Mouse (Mus musculus): ENCODE measurements at regions not wholly inside any gene's neighbourhood (a gene's known extent, or its start where the extent isn't known, plus 50 kb on each side); places are given as distances from the start of the nearest gene placed in this dataset.

- DNase-seq (ENCODE audit: low spot score in 2 of 2): no peak
These were observed 163.6 kb upstream of the Sema3d start for GRCm38 (mm10) chr5:12219424-12220107.

DNA sequence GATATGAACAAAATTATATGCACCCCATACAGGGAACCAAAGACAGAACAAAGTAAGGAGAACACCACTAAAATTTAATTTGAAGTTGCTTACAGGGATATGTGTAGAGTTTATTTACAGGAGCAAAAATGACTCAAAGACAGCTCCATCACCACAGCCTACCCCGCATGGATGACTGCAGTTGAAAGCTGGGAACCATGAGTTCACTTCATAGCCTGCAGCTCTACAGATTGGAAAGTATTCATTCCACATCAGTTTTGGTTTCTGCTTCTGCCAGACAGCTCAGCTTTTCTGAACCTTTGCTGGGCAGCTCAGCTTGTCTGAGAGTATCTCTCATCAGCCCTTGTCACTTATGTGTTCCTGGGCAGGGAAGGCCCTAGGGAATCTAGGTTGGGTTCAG lies 160.6 kb upstream of the Sema3d start:
- no peak for DNase-seq (ENCODE audit: low spot score in 2 of 2)

DNA sequence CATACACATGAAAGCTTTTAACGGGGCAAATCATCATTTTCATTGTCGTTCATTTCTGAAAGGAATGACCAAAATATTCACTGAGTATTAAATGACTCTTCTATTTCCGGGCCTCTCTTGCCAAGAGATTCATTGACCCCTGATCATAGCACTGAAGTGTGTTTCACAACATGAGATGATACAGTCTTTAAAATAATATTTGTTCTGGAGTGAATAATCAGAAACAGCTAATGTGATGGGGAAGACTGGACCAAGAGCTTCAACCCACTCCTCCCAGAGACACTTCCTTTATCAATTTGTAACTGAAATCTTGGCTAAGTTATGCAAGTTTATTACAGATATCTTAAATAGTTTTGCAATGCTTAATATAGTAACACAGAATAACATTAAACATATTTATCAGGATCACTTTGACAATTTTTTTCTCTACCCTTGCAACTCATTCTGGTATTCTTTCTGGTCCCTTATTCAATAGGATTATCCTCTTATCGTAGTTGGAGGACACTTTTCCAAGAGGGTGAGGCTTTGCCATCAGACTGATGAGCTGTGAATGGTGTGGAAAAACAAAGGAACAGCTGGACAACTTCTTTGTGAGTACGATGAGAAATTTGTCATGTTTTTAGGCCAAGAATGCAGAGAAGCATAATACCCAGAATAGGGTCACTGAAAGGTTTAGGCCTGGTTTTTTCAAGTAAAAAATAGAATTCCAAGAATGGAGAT lies 149.6 kb upstream of the Sema3d start:
- DNase-seq (ENCODE audit: low spot score in 2 of 2): no peak

DNA sequence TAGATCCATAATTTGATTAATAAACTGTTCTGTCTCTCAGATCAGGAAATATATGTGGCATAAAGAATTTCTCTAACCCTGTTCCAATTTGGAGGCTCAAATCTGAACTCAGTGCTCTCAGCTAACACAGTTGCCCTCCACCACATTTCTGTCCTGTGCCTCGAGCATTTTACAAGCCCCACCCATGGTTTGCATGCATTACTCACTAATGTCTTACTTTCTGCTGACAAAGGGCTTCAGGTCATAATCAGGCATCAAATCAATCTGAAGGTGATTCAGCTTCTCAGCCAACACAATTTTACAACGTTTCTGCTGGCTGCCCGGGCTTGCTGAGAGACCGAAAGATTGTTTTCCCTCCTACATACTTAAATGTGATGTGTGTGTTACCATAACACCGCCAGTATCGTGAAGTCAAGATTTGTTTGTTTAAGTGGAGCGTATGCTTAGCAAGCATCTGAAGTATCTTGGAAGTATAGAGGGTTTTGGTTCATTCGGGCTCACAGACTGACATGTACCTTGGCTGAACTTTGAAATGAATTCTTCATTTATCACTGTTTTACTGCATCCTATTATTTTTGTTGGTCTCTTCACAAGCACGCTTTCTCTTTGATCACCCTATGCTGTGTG lies 139.9 kb upstream of the Sema3d start:
- DNase-seq (ENCODE audit: low spot score in 2 of 2): no peak

DNA sequence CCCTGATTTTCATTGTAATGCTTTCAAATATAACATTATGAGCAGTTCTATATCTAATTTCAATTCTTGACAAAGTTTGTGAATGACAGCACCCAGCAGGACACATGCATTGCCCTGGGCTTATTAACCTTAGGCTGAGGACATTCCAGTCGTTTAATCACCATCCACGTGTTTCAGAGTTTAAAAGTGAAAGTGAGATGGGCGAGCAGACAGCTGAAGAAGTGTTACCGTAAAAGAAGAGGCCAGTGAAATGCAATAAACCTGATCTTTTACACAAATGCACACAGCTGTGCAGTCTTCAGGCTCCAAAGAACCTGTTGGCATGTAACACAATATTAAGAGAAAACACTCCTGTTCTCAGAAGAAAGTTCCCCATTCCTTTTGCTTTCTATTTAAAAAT lies 89.5 kb upstream of the Sema3d start:
- DNase-seq (ENCODE audit: low spot score in 2 of 2): no peak

- DNase-seq (ENCODE audit: low spot score in 2 of 2): no peak
These were observed 85.9 kb upstream of the Sema3d start for GRCm38 (mm10) chr5:12297331-12297730.

- DNase-seq (ENCODE audit: low spot score in 2 of 2): no peak
These were observed 81.1 kb upstream of the Sema3d start for GRCm38 (mm10) chr5:12301833-12302808.

DNA sequence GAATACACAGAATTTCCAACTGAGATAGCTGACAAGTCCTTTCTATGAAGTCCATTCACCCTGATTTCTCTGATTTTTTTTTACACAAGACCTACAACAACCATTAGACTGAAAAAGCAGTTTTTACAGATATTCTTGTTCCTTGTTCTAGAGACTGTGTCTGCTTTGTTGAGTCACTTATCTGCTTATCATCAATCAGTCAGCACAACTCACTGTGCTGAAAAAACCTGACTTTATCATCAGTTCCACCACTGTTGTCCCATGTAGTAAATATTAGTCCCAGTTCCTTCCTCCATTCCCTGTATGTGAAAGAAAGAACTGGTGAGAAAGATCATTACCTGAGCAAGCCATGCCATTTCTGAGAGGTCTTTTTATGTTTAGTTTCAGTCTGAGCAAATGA lies 73.8 kb upstream of the Sema3d start:
- no peak for DNase-seq (ENCODE audit: low spot score in 2 of 2)

- no peak for DNase-seq (ENCODE audit: low spot score in 2 of 2)
These were observed 50.4 kb upstream of the Sema3d start for GRCm38 (mm10) chr5:12332648-12333305.

Data from layer of hippocampus, adult 8-10 months (tissue).